13 mouse cellular contexts compared by ENCODE assay signal in the genomic region with DNA sequence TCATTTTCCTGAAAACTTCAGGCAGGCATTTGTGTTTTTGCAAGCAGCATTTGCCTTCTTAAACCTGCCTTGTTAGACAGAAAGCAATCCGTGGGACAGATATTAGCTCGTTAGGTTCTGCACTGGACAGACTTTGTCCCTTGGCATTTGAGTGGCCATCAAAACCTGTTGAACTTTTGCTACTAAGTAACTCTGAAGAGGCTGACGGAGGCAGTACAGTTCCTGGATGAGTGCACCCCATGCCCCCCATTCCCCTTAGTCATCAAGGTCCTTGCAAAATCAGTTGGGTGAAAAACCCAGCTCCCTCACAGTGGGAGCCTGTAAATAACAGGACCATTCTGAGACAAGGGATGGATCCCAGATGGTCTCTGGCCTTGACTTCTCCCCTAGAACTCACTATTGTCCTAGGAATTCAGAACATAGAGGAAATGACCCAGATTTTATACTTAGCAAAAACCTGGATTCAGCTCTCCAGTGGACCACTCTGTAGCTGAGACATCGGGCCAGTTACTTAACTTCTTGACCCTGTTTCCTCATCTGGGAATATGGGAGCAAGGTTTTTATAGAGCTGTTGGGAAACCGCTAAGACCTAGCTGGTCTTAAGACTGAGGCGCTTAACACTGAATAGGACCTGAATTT. TPM values are rescaled to one million over a fixed set of nuclear protein-coding genes. Genes with fewer than 3 reads are reported as not detected.
DNase-seq lines count a peak whose midpoint lies in the region; ATAC-seq lines count a peak whose summit lies in the region.
"Had no signal": no experiment of that assay in that cellular context is flagged by ENCODE, and none has a peak within 500 bp of the region (broad histone marks: within the 10 kb centered on the region; RNA-seq: fewer than 3 reads in every experiment).

No protein-coding gene starts in this region.

- peaks cover 52% of the 10 kb centered on the region for H3K4me1 ChIP-seq in liver, embryonic 12.5 days
- peaks cover 26% of the 10 kb centered on the region for H3K4me1 ChIP-seq in liver, embryonic 11.5 days (replicated peaks; ENCODE audit: control insufficient read depth, insufficient read depth, low read length)
- H3K4me1 ChIP-seq in kidney, embryonic 16.5 days (ENCODE audit: insufficient read depth, low read length) = peaks cover 24% of the 10 kb centered on the region

- ATAC-seq in liver, embryonic 12.5 days = no peak
- ATAC-seq in liver, embryonic 11.5 days (replicated peaks; ENCODE audit: low FRiP score) = no peak
- peak; percentile 37 for ATAC-seq in kidney, embryonic 16.5 days (ENCODE audit: low FRiP score, low TSS enrichment)

- H3K27ac ChIP-seq in liver, embryonic 12.5 days = peak overlapping the region; percentile 68
- H3K27ac ChIP-seq in liver, embryonic 11.5 days (ENCODE audit: low read depth, low read length) = no peak overlapping the region
- H3K27ac ChIP-seq in kidney, embryonic 16.5 days (ENCODE audit: low read length) = peak overlapping the region; percentile 54
- H3K27ac ChIP-seq: lung, embryonic 15.5 days had no signal

- 81% methylated on average over 6 of the region's 6 CpGs for WGBS in liver, embryonic 12.5 days (ENCODE audit: insufficient replicate concordance)
- WGBS in liver, embryonic 11.5 days = 85% methylated on average over 6 of the region's 6 CpGs
- 70% methylated on average over 6 of the region's 6 CpGs for WGBS in kidney, embryonic 16.5 days

- H3K4me3 ChIP-seq in liver, embryonic 12.5 days = no peak overlapping the region
- H3K4me3 ChIP-seq in liver, embryonic 11.5 days (ENCODE audit: low read depth, low read length) = no peak overlapping the region
- H3K4me3 ChIP-seq in kidney, embryonic 16.5 days (ENCODE audit: low read length) = no peak overlapping the region

- peak overlapping the region; percentile 91; the same call in 1 of the 2 replicates for H3K4me2 ChIP-seq in liver, embryonic 12.5 days
- H3K4me2 ChIP-seq in liver, embryonic 11.5 days = no peak overlapping the region
- no peak overlapping the region for H3K4me2 ChIP-seq in kidney, embryonic 16.5 days (replicated peaks; ENCODE audit: low read depth, low read length)
- H3K4me2 ChIP-seq: midbrain, embryonic 11.5 days had no signal

- no peaks in the 10 kb centered on the region for H3K9me3 ChIP-seq in liver, embryonic 12.5 days (replicated peaks)
- no peaks in the 10 kb centered on the region for H3K9me3 ChIP-seq in liver, embryonic 11.5 days (ENCODE audit: control insufficient read depth, low read length)
- no peaks in the 10 kb centered on the region for H3K9me3 ChIP-seq in kidney, embryonic 16.5 days (ENCODE audit: low read length)
- H3K9me3 ChIP-seq: lung, embryonic 15.5 days had no signal

- DNase-seq in gastrocnemius, adult 18-20 months (ENCODE audit: low spot score) = peak; percentile 51
- DNase-seq in gastrocnemius, postnatal 4 days (ENCODE audit: low spot score in 2 of 2) = no peak
- no peak for DNase-seq in liver, embryonic 11.5 days (ENCODE audit: low spot score)
- DNase-seq in yolk sac, embryonic 10.5 days (ENCODE audit: low spot score) = peak; percentile 14
- DNase-seq in B cell, adult 2 months = no peak
- no peak for DNase-seq in ovary, postnatal 10 days (ENCODE audit: low spot score)
- DNase-seq: cerebellum, adult 9-11 months; spleen, adult 18-20 months had no signal

- H3K36me3 ChIP-seq in liver, embryonic 12.5 days = peaks cover 7% of the 10 kb centered on the region
- H3K36me3 ChIP-seq in liver, embryonic 11.5 days (ENCODE audit: control insufficient read depth, insufficient read depth, low read length) = no peaks in the 10 kb centered on the region
- H3K36me3 ChIP-seq in kidney, embryonic 16.5 days (ENCODE audit: insufficient read depth, low read length) = peaks cover 6% of the 10 kb centered on the region
- H3K36me3 ChIP-seq: G1E; lung, embryonic 15.5 days had no signal

- H3K27me3 ChIP-seq in liver, embryonic 12.5 days (replicated peaks) = no peaks in the 10 kb centered on the region
- H3K27me3 ChIP-seq in liver, embryonic 11.5 days (replicated peaks; ENCODE audit: control insufficient read depth, insufficient read depth, low read length) = no peaks in the 10 kb centered on the region
- H3K27me3 ChIP-seq in kidney, embryonic 16.5 days (ENCODE audit: insufficient read depth, low read length) = no peaks in the 10 kb centered on the region
- H3K27me3 ChIP-seq: lung, embryonic 15.5 days had no signal

- H3K9ac ChIP-seq in liver, embryonic 12.5 days = peak overlapping the region; percentile 83; the same call in 1 of the 2 replicates
- no peak overlapping the region for H3K9ac ChIP-seq in liver, embryonic 11.5 days (ENCODE audit: low read depth, low read length)
- H3K9ac ChIP-seq in kidney, embryonic 16.5 days (replicated peaks; ENCODE audit: low read length) = no peak overlapping the region

RNA-seq across cellular contexts. Expression of a gene that starts 30.5 kb away (rescaled TPM):
- 1 to 10 TPM; 3.3 to 5.0 TPM for total RNA-seq in gastrocnemius, adult 18-20 months (2021)
- total RNA-seq in gastrocnemius, postnatal 4 days (2021) = 10 to 100 TPM; 13.8 to 19.2 TPM
- 14.5 and 15.4 TPM in 2 replicates for polyA plus RNA-seq in liver, embryonic 12.5 days (2016; fragmentation: Nextera tagmentation; extraction: Ambion mirVana)
- 18.0 and 21.4 TPM in 2 replicates for polyA plus RNA-seq in liver, embryonic 11.5 days (2014; fragmentation: Nextera tagmentation; extraction: Ambion mirVana)
- 28.6 and 33.4 TPM in 2 replicates for polyA plus RNA-seq in kidney, embryonic 16.5 days (2015; fragmentation: Nextera tagmentation; extraction: Ambion mirVana)
- polyA plus RNA-seq: G1E had no signal

Comparison
In these comparisons a context has a peak if more than half of its experiments do, and no peak if none do; other contexts are left out.
1. DNase-seq: peak in gastrocnemius, adult 18-20 months (single experiment) and yolk sac, embryonic 10.5 days (single experiment); none in gastrocnemius, postnatal 4 days (0 of 2), liver, embryonic 11.5 days (single experiment), B cell, adult 2 months (0 of 2) and ovary, postnatal 10 days (single experiment).